Mouse (Mus musculus): Measurements from ENCODE around the gene Rab14. TPM values are rescaled to one million over a fixed set of nuclear protein-coding genes. Genes with fewer than 3 reads are reported as not detected.

Rab14 gene
- total and polyA plus RNA-seq, 2 experiments from 2014 or later = 121 to 544 TPM

GRCm38 (mm10) chr2:35199971-35200897, 686 bp downstream of the Rab14 start:
- DNase-seq = peak; percentile 54
- peak overlapping the region; percentile 99 for H3K9ac ChIP-seq
- WGBS = 4% methylated on average over 86 of the region's 90 CpGs

GRCm38 (mm10) chr2:35199541-35199940, 1.4 kb downstream of the Rab14 start:
- Histone ChIP-seq H3K27ac (ENCODE audit: low read depth, low read length) (no peak overlapping the region), H3K9ac (peak overlapping the region; percentile 99), H3K4me1 (ENCODE audit: insufficient read depth) (peaks cover 13% of the 10 kb centered on the region), H3K4me2 (ENCODE audit: low read depth) (peak overlapping the region; percentile 78), H3K4me3 (ENCODE audit: low read depth, low read length) (peak overlapping the region; percentile 87), H3K36me3 (ENCODE audit: insufficient read depth) (no peaks in the 10 kb centered on the region), H3K27me3 (ENCODE audit: insufficient read depth, low read length) (no peaks in the 10 kb centered on the region), H3K9me3 (ENCODE audit: low read length) (no peaks in the 10 kb centered on the region)
- WGBS = 5% methylated on average over 5 of the region's 5 CpGs
- no peak for TF ChIP-seq CTCF (IDR thresholded peaks at IDR 0.05; ENCODE audit: low read depth)
- DNase-seq (no peak), ATAC-seq (no peak)

More at GRCm38 (mm10) chr2:35199971-35200897, 686 bp downstream of the Rab14 start:
- Histone ChIP-seq H3K27ac (ENCODE audit: low read depth, low read length) (peak overlapping the region; percentile 98), H3K4me1 (ENCODE audit: insufficient read depth) (peaks cover 13% of the 10 kb centered on the region), H3K4me2 (ENCODE audit: low read depth) (peak overlapping the region; percentile 78), H3K9me3 (ENCODE audit: low read length) (no peaks in the 10 kb centered on the region), H3K4me3 (ENCODE audit: low read depth, low read length) (peak overlapping the region; percentile 87), H3K27me3 (ENCODE audit: insufficient read depth, low read length) (no peaks in the 10 kb centered on the region), H3K36me3 (ENCODE audit: insufficient read depth) (no peaks in the 10 kb centered on the region)
- peak; percentile 67 for ATAC-seq
- no peak for TF ChIP-seq CTCF (IDR thresholded peaks at IDR 0.05; ENCODE audit: low read depth)

GRCm38 (mm10) chr2:35195626-35196544, 5.0 kb downstream of the Rab14 start:
- 84% methylated on average over 6 of the region's 6 CpGs for WGBS
- Histone ChIP-seq H3K9me3 (ENCODE audit: low read length) (no peaks in the 10 kb centered on the region), H3K4me3 (ENCODE audit: low read depth, low read length) (no peak overlapping the region), H3K9ac (no peak overlapping the region), H3K4me2 (ENCODE audit: low read depth) (no peak overlapping the region), H3K4me1 (ENCODE audit: insufficient read depth) (peaks cover 13% of the 10 kb centered on the region), H3K36me3 (ENCODE audit: insufficient read depth) (no peaks in the 10 kb centered on the region), H3K27ac (ENCODE audit: low read depth, low read length) (no peak overlapping the region), H3K27me3 (ENCODE audit: insufficient read depth, low read length) (no peaks in the 10 kb centered on the region)
- no peak for TF ChIP-seq CTCF (IDR thresholded peaks at IDR 0.05; ENCODE audit: low read depth)
- DNase-seq (no peak), ATAC-seq (no peak)

GRCm38 (mm10) chr2:35193976-35194375, 6.9 kb downstream of the Rab14 start:
- Histone ChIP-seq H3K9me3 (ENCODE audit: low read length) (no peaks in the 10 kb centered on the region), H3K4me2 (ENCODE audit: low read depth) (no peak overlapping the region), H3K4me3 (ENCODE audit: low read depth, low read length) (no peak overlapping the region), H3K27me3 (ENCODE audit: insufficient read depth, low read length) (no peaks in the 10 kb centered on the region), H3K9ac (no peak overlapping the region), H3K27ac (ENCODE audit: low read depth, low read length) (no peak overlapping the region), H3K4me1 (ENCODE audit: insufficient read depth) (peaks cover 7% of the 10 kb centered on the region; the same call in 1 of the 2 replicates), H3K36me3 (ENCODE audit: insufficient read depth) (peaks cover 9% of the 10 kb centered on the region; the same call in 1 of the 2 replicates)
- no peak for DNase-seq
- WGBS = 75% methylated on average over 1 of the region's 1 CpGs
- ATAC-seq = no peak
- TF ChIP-seq CTCF (IDR thresholded peaks at IDR 0.05; ENCODE audit: low read depth) = no peak

- H3K9me3 ChIP-seq (ENCODE audit: low read length) = no peaks in the 10 kb centered on the region
- H3K4me1 ChIP-seq (ENCODE audit: insufficient read depth) = no peaks in the 10 kb centered on the region
- no peak overlapping the region for H3K9ac ChIP-seq
- WGBS = 88% methylated on average over 5 of the region's 5 CpGs
- TF ChIP-seq CTCF (IDR thresholded peaks at IDR 0.05; ENCODE audit: low read depth) = no peak
- H3K36me3 ChIP-seq (ENCODE audit: insufficient read depth) = peaks cover 18% of the 10 kb centered on the region
- no peak overlapping the region for H3K4me3 ChIP-seq (ENCODE audit: low read depth, low read length)
- ATAC-seq (no peak), DNase-seq (no peak)
- no peaks in the 10 kb centered on the region for H3K27me3 ChIP-seq (ENCODE audit: insufficient read depth, low read length)
- no peak overlapping the region for H3K27ac ChIP-seq (ENCODE audit: low read depth, low read length)
- no peak overlapping the region for H3K4me2 ChIP-seq (ENCODE audit: low read depth)
Measured at GRCm38 (mm10) chr2:35188929-35189328, 12.0 kb downstream of the Rab14 start.

GRCm38 (mm10) chr2:35183115-35183673, 17.7 kb downstream of the Rab14 start:
- no peaks in the 10 kb centered on the region for H3K9me3 ChIP-seq (ENCODE audit: low read length)
- peaks cover 37% of the 10 kb centered on the region for H3K36me3 ChIP-seq (ENCODE audit: insufficient read depth)

More at GRCm38 (mm10) chr2:35183115-35183673, 17.7 kb downstream of the Rab14 start:
- H3K9ac ChIP-seq = no peak overlapping the region
- TF ChIP-seq CTCF (IDR thresholded peaks at IDR 0.05; ENCODE audit: low read depth) = no peak
- no peaks in the 10 kb centered on the region for H3K4me1 ChIP-seq (ENCODE audit: insufficient read depth)
- H3K27me3 ChIP-seq (ENCODE audit: insufficient read depth, low read length) = no peaks in the 10 kb centered on the region
- no peak overlapping the region for H3K4me2 ChIP-seq (ENCODE audit: low read depth)
- 82% methylated on average over 6 of the region's 6 CpGs for WGBS
- ATAC-seq (no peak), DNase-seq (no peak)
- no peak overlapping the region for H3K4me3 ChIP-seq (ENCODE audit: low read depth, low read length)
- H3K27ac ChIP-seq (ENCODE audit: low read depth, low read length) = no peak overlapping the region
